Mouse (Mus musculus) testis, adult 2 months (tissue): Measurements from ENCODE around the gene Mmp15.

ENCODE experiments used
- CTCF ChIP-seq: fragments of 200-500 bp; IDR thresholded peaks from 2 replicates; pipeline ENCODE4 v1.5.1; 2012; ENCODE audit warnings: low read depth, mild to moderate bottlenecking, inconsistent platforms, low read length, moderate library complexity; ENCODE audit not compliant: control insufficient read depth, insufficient read depth, insufficient replicate concordance
- POLR2A ChIP-seq: fragments of 200-500 bp; IDR thresholded peaks from 2 replicates; pipeline ENCODE4 v1.6.1; 2012; ENCODE audit warnings: low read depth, mild to moderate bottlenecking, inconsistent platforms, low read length, moderate library complexity; ENCODE audit not compliant: control insufficient read depth

GRCm38 (mm10) chr8:95323201-95323600 lies 28.9 kb upstream of the Mmp15 start:
- no peak for TF ChIP-seq CTCF
- no peak for TF ChIP-seq POLR2A
